Mouse (Mus musculus): Measurements from ENCODE around the gene Arhgef25. TPM values are rescaled to one million over a fixed set of nuclear protein-coding genes. Genes with fewer than 3 reads are reported as not detected.
A peak's percentile ranks its signal among the peaks of the same experiment; 100 is the strongest.

The Arhgef25 gene
- polyA plus RNA-seq, 2 experiments = 3.4 to 7.7 TPM

GRCm38 (mm10) chr10:127178286-127179027, 11.4 kb downstream of the Arhgef25 start:
- ATAC-seq (ENCODE audit: insufficient read depth) = no peak
- no peak for DNase-seq (ENCODE audit: low read depth in 3 of 3, low spot score in 3 of 3)
- 3% methylated on average over 41 of the region's 41 CpGs for WGBS (ENCODE audit: insufficient replicate concordance)

GRCm38 (mm10) chr10:127177719-127178118, 12.2 kb downstream of the Arhgef25 start:
- TF ChIP-seq CTCF (IDR thresholded peaks at IDR 0.05; ENCODE audit: low read depth) (peak; percentile 95), EP300 (IDR thresholded peaks at IDR 0.05; ENCODE audit: low read depth) (no peak)
- peak overlapping the region; percentile 20 to 43 for H3K4me3 ChIP-seq (ENCODE audit: insufficient read depth in 1 of 2, low read depth in 2 of 2, low read length in 2 of 2)
- H3K9me3 ChIP-seq (ENCODE audit: control insufficient read depth, low read length) = no peaks in the 10 kb centered on the region
- peak overlapping the region; percentile 67 for H3K4me2 ChIP-seq (ENCODE audit: low read depth)
- no peak overlapping the region for H3K27ac ChIP-seq
- DNase-seq (ENCODE audit: low read depth in 3 of 3, low spot score in 3 of 3) (no peak), ATAC-seq (ENCODE audit: insufficient read depth) (peak; percentile 52)
- no peaks in the 10 kb centered on the region for H3K36me3 ChIP-seq (replicated peaks; ENCODE audit: control insufficient read depth, insufficient read depth, low read depth)
- H3K4me1 ChIP-seq (replicated peaks; ENCODE audit: control insufficient read depth in 2 of 2, insufficient read depth in 2 of 2, low read length in 1 of 2) = peaks cover 11% of the 10 kb centered on the region in 2 experiments
- H3K9ac ChIP-seq (replicated peaks) = 0 out of 2 replicates have a peak overlapping the region, but pooled peaks have one; percentile 9
- H3K27me3 ChIP-seq (ENCODE audit: control insufficient read depth, insufficient read depth, low read length) = peaks cover 46% of the 10 kb centered on the region
- WGBS (ENCODE audit: insufficient replicate concordance) = 2% methylated on average over 23 of the region's 23 CpGs

More at GRCm38 (mm10) chr10:127178286-127179027, 11.4 kb downstream of the Arhgef25 start:
- Histone ChIP-seq H3K9ac (replicated peaks) (0 out of 2 replicates have a peak overlapping the region, but pooled peaks have one; percentile 9), H3K4me1 (replicated peaks; ENCODE audit: control insufficient read depth in 2 of 2, insufficient read depth in 2 of 2, low read length in 1 of 2) (peaks cover 11% of the 10 kb centered on the region in 2 experiments), H3K4me3 (ENCODE audit: insufficient read depth in 1 of 2, low read depth in 2 of 2, low read length in 2 of 2) (peak overlapping the region; percentile 20 to 43), H3K36me3 (replicated peaks; ENCODE audit: control insufficient read depth, insufficient read depth, low read depth) (no peaks in the 10 kb centered on the region), H3K27me3 (ENCODE audit: control insufficient read depth, insufficient read depth, low read length) (peaks cover 46% of the 10 kb centered on the region), H3K4me2 (ENCODE audit: low read depth) (peak overlapping the region; percentile 67), H3K27ac (no peak overlapping the region), H3K9me3 (ENCODE audit: control insufficient read depth, low read length) (no peaks in the 10 kb centered on the region)
- no peak for TF ChIP-seq EP300 (IDR thresholded peaks at IDR 0.05; ENCODE audit: low read depth)
- no peak for TF ChIP-seq CTCF (IDR thresholded peaks at IDR 0.05; ENCODE audit: low read depth)

GRCm38 (mm10) chr10:127177235-127177634, 12.6 kb downstream of the Arhgef25 start:
- Histone ChIP-seq H3K4me3 (ENCODE audit: insufficient read depth in 1 of 2, low read depth in 2 of 2, low read length in 2 of 2) (no peak overlapping the region), H3K4me1 (replicated peaks; ENCODE audit: control insufficient read depth in 2 of 2, insufficient read depth in 2 of 2, low read length in 1 of 2) (peaks cover 11% of the 10 kb centered on the region in 2 experiments), H3K27ac (no peak overlapping the region), H3K27me3 (ENCODE audit: control insufficient read depth, insufficient read depth, low read length) (peaks cover 46% of the 10 kb centered on the region), H3K36me3 (replicated peaks; ENCODE audit: control insufficient read depth, insufficient read depth, low read depth) (no peaks in the 10 kb centered on the region), H3K9me3 (ENCODE audit: control insufficient read depth, low read length) (no peaks in the 10 kb centered on the region), H3K4me2 (ENCODE audit: low read depth) (peak overlapping the region; percentile 67), H3K9ac (replicated peaks) (0 out of 2 replicates have a peak overlapping the region, but pooled peaks have one; percentile 13)
- DNase-seq (ENCODE audit: low read depth in 3 of 3, low spot score in 3 of 3) (no peak), ATAC-seq (ENCODE audit: insufficient read depth) (no peak)
- WGBS (ENCODE audit: insufficient replicate concordance) = 20% methylated on average over 9 of the region's 9 CpGs
- no peak for TF ChIP-seq CTCF (IDR thresholded peaks at IDR 0.05; ENCODE audit: low read depth)
- TF ChIP-seq EP300 (IDR thresholded peaks at IDR 0.05; ENCODE audit: low read depth) = no peak

GRCm38 (mm10) chr10:127176756-127177155, 13.1 kb downstream of the Arhgef25 start:
- TF ChIP-seq CTCF (IDR thresholded peaks at IDR 0.05; ENCODE audit: low read depth) = no peak
- no peak for TF ChIP-seq EP300 (IDR thresholded peaks at IDR 0.05; ENCODE audit: low read depth)
- Histone ChIP-seq H3K4me1 (replicated peaks; ENCODE audit: control insufficient read depth in 2 of 2, insufficient read depth in 2 of 2, low read length in 1 of 2) (peaks cover 11% of the 10 kb centered on the region in 2 experiments), H3K27ac (no peak overlapping the region), H3K27me3 (ENCODE audit: control insufficient read depth, insufficient read depth, low read length) (peaks cover 46% of the 10 kb centered on the region), H3K9me3 (ENCODE audit: control insufficient read depth, low read length) (no peaks in the 10 kb centered on the region), H3K4me2 (ENCODE audit: low read depth) (peak overlapping the region; percentile 67), H3K9ac (replicated peaks) (no peak overlapping the region), H3K4me3 (ENCODE audit: insufficient read depth in 1 of 2, low read depth in 2 of 2, low read length in 2 of 2) (no peak overlapping the region), H3K36me3 (replicated peaks; ENCODE audit: control insufficient read depth, insufficient read depth, low read depth) (no peaks in the 10 kb centered on the region)
- ATAC-seq (ENCODE audit: insufficient read depth) = no peak
- DNase-seq (ENCODE audit: low read depth in 3 of 3, low spot score in 3 of 3) = no peak
- WGBS (ENCODE audit: insufficient replicate concordance) = 5% methylated on average over 7 of the region's 7 CpGs

- no peak overlapping the region for H3K9ac ChIP-seq (replicated peaks)
- no peak overlapping the region for H3K27ac ChIP-seq
- H3K4me1 ChIP-seq (replicated peaks; ENCODE audit: control insufficient read depth in 2 of 2, insufficient read depth in 2 of 2, low read length in 1 of 2) = peaks cover 11% of the 10 kb centered on the region in 2 experiments
- no peaks in the 10 kb centered on the region for H3K36me3 ChIP-seq (replicated peaks; ENCODE audit: control insufficient read depth, insufficient read depth, low read depth)
- peaks cover 45% of the 10 kb centered on the region for H3K27me3 ChIP-seq (ENCODE audit: control insufficient read depth, insufficient read depth, low read length)
- 32% methylated on average over 3 of the region's 3 CpGs for WGBS (ENCODE audit: insufficient replicate concordance)
- no peak overlapping the region for H3K4me3 ChIP-seq (ENCODE audit: insufficient read depth in 1 of 2, low read depth in 2 of 2, low read length in 2 of 2)
- DNase-seq (ENCODE audit: low read depth in 3 of 3, low spot score in 3 of 3) (no peak), ATAC-seq (ENCODE audit: insufficient read depth) (no peak)
- no peak overlapping the region for H3K4me2 ChIP-seq (ENCODE audit: low read depth)
- no peaks in the 10 kb centered on the region for H3K9me3 ChIP-seq (ENCODE audit: control insufficient read depth, low read length)
- TF ChIP-seq CTCF (IDR thresholded peaks at IDR 0.05; ENCODE audit: low read depth) = no peak
- no peak for TF ChIP-seq EP300 (IDR thresholded peaks at IDR 0.05; ENCODE audit: low read depth)
Observed at GRCm38 (mm10) chr10:127176228-127176627, 13.7 kb downstream of the Arhgef25 start.

Measured in liver, embryonic 14.5 days (tissue).